Comparison of ENCODE assay signal across 29 mouse cellular contexts in the genomic region with DNA sequence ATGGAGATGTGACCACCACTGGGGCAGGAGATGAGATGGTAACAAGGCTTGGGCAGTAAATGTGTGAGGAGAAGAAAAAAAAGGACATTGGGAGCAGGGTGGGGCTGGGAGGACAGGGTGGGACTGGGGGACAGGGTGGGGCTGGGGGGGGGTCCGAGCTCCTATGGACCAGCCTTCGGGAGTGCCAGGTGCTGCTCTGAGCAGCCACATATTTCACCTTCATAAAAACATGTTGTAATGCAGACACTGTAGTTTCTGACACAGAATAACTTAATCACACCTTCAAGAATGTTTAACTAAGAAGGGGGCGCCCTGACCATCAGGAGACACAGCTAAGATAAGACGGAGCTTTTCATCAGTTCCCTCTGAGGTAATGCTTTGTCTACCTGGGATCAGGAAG. TPM values are rescaled to one million over a fixed set of nuclear protein-coding genes. Genes with fewer than 3 reads are reported as not detected.
"Had no signal": no experiment of that assay in that cellular context is flagged by ENCODE, and none has a peak within 500 bp of the region (broad histone marks: within the 10 kb centered on the region; RNA-seq: fewer than 3 reads in every experiment).

No protein-coding gene starts in this region.

- H3K36me3 ChIP-seq: forebrain, embryonic 15.5 days; heart, embryonic 13.5 days; heart, embryonic 15.5 days; limb, embryonic 10.5 days; limb, embryonic 12.5 days; liver, embryonic 13.5 days had no signal

- H3K4me1 ChIP-seq: liver, embryonic 13.5 days had no signal

- ATAC-seq: forebrain, embryonic 15.5 days; forebrain, postnatal 0 days; hindbrain, embryonic 16.5 days; inflammation-experienced regulatory T-cells, adult 6 months had no signal

- H3K9ac ChIP-seq: forebrain, embryonic 15.5 days; forebrain, postnatal 0 days; heart, embryonic 13.5 days; heart, embryonic 15.5 days; hindbrain, embryonic 14.5 days; limb, embryonic 12.5 days; liver, embryonic 13.5 days had no signal

- H3K27ac ChIP-seq: forebrain, embryonic 15.5 days; gastrocnemius, adult 2 months; heart, adult 2 months; heart, embryonic 13.5 days; heart, embryonic 15.5 days; hindbrain, embryonic 14.5 days; layer of hippocampus, adult 2 months; left cerebral cortex, adult 2 months; limb, embryonic 10.5 days; limb, embryonic 12.5 days; liver, embryonic 13.5 days had no signal

- H3K27me3 ChIP-seq: forebrain, embryonic 15.5 days had no signal

- H3K4me2 ChIP-seq: forebrain, embryonic 15.5 days; heart, embryonic 13.5 days; heart, embryonic 15.5 days; hindbrain, embryonic 14.5 days; limb, embryonic 12.5 days; liver, embryonic 11.5 days; liver, embryonic 13.5 days had no signal

- H3K9me3 ChIP-seq: forebrain, embryonic 15.5 days; heart, embryonic 13.5 days; heart, embryonic 15.5 days; limb, embryonic 10.5 days; limb, embryonic 12.5 days; liver, embryonic 13.5 days had no signal

- H3K4me3 ChIP-seq: forebrain, embryonic 15.5 days; gastrocnemius, adult 2 months; heart, adult 2 months; heart, embryonic 13.5 days; heart, embryonic 15.5 days; layer of hippocampus, adult 2 months; left cerebral cortex, adult 2 months; limb, embryonic 10.5 days; limb, embryonic 12.5 days; liver, embryonic 13.5 days had no signal

- DNase-seq: forebrain, postnatal 0 days; gastrocnemius, adult 2 months; gastrocnemius, postnatal 10 days; gastrocnemius, postnatal 25 days; heart, postnatal 14 days; heart, postnatal 4 days; kidney, adult 18-20 months; kidney, adult 8-10 months; kidney, postnatal 10 days; kidney, postnatal 25 days; kidney, postnatal 4 days; liver; liver, embryonic 13.5 days had no signal

RNA-seq across cellular contexts. Expression of gene March10, which starts 4.0 kb away (rescaled TPM):
- total RNA-seq: gastrocnemius, adult 2 months; gastrocnemius, postnatal 10 days; gastrocnemius, postnatal 25 days; gastrocnemius, postnatal 4 days; granulocyte monocyte progenitor cell, adult 5-6 weeks; heart, adult 2 months; heart, postnatal 14 days had no signal
- polyA plus RNA-seq: heart, embryonic 15.5 days; heart, postnatal 0 days; inflammation-experienced regulatory T-cells, adult 6 months; kidney, embryonic 14.5 days; limb, embryonic 10.5 days; limb, embryonic 12.5 days; liver, embryonic 11.5 days; liver, embryonic 13.5 days had no signal
